Mouse (Mus musculus): ENCODE measurements around the gene Tmod4. TPM values are rescaled to one million over a fixed set of nuclear protein-coding genes. Genes with fewer than 3 reads are reported as not detected.

Gene Tmod4
- polyA plus RNA-seq, 1 experiment from 2014 or later: 2.9 TPM

DNA sequence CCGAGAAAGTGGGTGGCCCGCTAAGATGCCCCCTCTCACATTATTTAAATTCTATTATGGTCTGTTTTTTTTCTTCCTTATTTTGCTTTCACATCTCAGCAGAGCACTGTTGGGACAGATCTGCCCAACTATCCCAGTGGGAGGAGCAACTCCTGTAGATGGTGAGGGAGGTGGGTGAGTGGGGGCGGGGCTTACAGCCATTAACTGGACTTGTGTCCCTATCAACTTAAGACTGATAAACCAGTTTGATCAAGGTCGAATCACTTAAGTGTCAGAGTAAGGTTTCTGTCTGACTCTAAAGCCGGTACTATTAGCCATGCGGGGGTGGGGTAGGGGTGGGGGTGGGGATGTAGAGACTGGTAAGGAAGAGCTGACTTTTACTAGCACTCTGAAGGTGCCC, 10.7 kb downstream of the Tmod4 start:
- TF ChIP-seq EP300 (IDR thresholded peaks at IDR 0.05) (no peak), CTCF (IDR thresholded peaks at IDR 0.05) (no peak)
- Histone ChIP-seq H3K27ac (ENCODE audit: low read length) (0 out of 2 replicates have a peak overlapping the region, but pooled peaks have one; percentile 20), H3K4me1 (ENCODE audit: insufficient read depth, low read depth, low read length) (peaks cover 7% of the 10 kb centered on the region; the same call in 1 of the 2 replicates), H3K9ac (replicated peaks; ENCODE audit: low read depth) (no peak overlapping the region), H3K4me3 (ENCODE audit: low read depth, low read length) (peak overlapping the region; percentile 28), H3K9me3 (ENCODE audit: low read length) (no peaks in the 10 kb centered on the region), H3K4me2 (replicated peaks; ENCODE audit: low read depth, low read length) (peak overlapping the region; percentile 50), H3K36me3 (ENCODE audit: insufficient read depth, low read length) (no peaks in the 10 kb centered on the region), H3K27me3 (replicated peaks; ENCODE audit: insufficient read depth, low read length) (no peaks in the 10 kb centered on the region)
- WGBS: 17% methylated on average over 6 of the region's 6 CpGs
- ATAC-seq (peak; percentile 19; the same call in 1 of the 2 replicates), DNase-seq (ENCODE audit: low spot score) (peak; percentile 83)

DNA sequence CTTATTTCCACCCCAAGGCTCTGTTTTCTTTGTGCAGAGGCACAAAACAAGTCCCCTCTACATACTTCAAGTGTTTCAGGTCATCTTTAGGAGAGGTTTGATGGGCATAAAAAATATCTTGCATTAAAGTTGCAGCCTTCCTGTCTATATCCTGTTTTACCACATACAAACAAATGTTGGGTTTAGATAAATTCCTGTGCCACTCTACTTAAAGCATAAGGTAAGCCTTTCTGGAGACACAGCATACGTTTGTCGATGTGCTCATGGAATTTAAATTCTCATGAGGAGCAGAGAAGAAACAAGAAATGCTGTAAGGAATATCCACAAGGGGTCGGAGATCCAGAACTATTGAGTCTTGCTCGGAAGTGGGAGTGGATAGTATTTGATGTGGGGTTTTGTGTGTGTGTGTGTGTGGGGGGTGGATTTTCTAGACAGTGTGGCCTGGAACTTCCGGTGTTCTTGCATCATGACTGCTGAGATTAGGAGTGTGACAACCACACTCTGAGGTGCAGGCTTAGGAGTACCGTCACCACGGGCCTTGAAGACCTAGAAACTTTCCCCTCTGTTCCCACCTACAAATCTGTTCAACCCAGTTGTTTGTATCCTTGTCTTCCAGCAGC, 11.3 kb downstream of the Tmod4 start:
- WGBS: 68% methylated on average over 7 of the region's 7 CpGs
- H3K4me2 ChIP-seq (replicated peaks; ENCODE audit: low read depth, low read length): peak overlapping the region; percentile 50
- peaks cover 7% of the 10 kb centered on the region; the same call in 1 of the 2 replicates for H3K4me1 ChIP-seq (ENCODE audit: insufficient read depth, low read depth, low read length)
- no peak overlapping the region for H3K27ac ChIP-seq (ENCODE audit: low read length)
- DNase-seq (ENCODE audit: low spot score): peak; percentile 41
- TF ChIP-seq CTCF (IDR thresholded peaks at IDR 0.05): no peak
- TF ChIP-seq EP300 (IDR thresholded peaks at IDR 0.05): no peak
- no peaks in the 10 kb centered on the region for H3K27me3 ChIP-seq (replicated peaks; ENCODE audit: insufficient read depth, low read length)
- peak overlapping the region; percentile 28; the same call in 1 of the 2 replicates for H3K4me3 ChIP-seq (ENCODE audit: low read depth, low read length)
- H3K9me3 ChIP-seq (ENCODE audit: low read length): no peaks in the 10 kb centered on the region
- ATAC-seq: no peak
- H3K9ac ChIP-seq (replicated peaks; ENCODE audit: low read depth): no peak overlapping the region
- no peaks in the 10 kb centered on the region for H3K36me3 ChIP-seq (ENCODE audit: insufficient read depth, low read length)

DNA sequence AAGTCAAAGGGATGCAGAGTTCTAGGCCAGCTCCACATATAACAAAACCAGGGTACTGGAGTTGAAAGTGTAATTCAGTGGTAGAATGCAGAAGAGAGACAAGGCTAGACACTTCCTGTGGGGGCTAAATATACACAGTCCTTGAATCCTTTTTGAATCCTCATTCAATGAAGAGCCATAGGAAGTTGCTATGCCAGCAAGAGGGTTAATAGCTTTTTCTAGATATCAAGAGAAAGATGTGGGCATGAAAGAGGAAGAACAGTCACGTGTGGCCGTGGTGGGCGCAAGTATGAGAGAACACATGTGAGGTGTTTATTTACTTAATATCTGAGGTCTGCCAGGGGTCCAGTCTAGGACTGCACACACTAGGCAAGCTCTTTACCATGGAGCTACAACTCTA, 12.1 kb downstream of the Tmod4 start:
- no peaks in the 10 kb centered on the region for H3K36me3 ChIP-seq (ENCODE audit: insufficient read depth, low read length)

DNA sequence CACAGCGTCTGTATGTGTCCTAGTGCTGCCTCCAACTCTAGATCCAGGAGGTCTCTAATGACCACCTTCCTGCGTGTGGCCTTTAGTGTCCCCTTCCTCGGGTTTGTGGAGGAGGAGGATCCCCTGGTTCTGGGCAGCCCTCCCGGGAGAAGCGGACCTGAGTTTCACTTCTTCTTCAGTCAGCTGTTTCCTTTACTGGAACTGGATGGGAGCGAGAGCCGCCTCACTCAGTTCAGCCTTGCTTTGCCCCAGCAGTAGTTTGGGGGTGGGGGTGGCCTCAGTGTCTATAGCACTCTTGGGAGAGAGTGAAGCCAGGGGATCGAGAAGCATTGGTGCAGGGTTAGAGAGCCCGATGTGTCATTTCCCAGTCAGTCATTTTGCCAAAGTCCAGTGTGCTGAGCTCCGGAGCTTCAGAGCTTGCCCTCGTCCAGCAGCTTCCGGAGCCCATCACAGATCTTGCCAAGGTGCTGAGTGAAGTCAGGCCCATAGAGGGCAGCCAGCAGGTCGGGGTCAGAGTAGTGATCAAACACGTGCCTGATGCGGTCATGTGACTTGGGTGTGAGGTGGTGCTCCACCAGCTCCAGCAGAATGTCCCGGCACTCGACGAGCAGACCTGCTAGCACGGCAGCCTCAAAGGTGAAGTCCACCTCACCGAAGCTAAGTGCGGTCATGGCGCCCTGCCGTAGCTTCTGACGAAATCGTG, 15.5 kb downstream of the Tmod4 start:
- TF ChIP-seq CTCF (IDR thresholded peaks at IDR 0.05): peak; percentile 21; the same call in 1 of the 2 replicates
- TF ChIP-seq EP300 (IDR thresholded peaks at IDR 0.05): no peak
- H3K27me3 ChIP-seq (replicated peaks; ENCODE audit: insufficient read depth, low read length): no peaks in the 10 kb centered on the region
- H3K4me3 ChIP-seq (ENCODE audit: low read depth, low read length): no peak overlapping the region
- H3K36me3 ChIP-seq (ENCODE audit: insufficient read depth, low read length): no peaks in the 10 kb centered on the region
- DNase-seq (ENCODE audit: low spot score) (peak; percentile 40), ATAC-seq (peak; percentile 25)
- no peak overlapping the region for H3K9ac ChIP-seq (replicated peaks; ENCODE audit: low read depth)
- H3K4me1 ChIP-seq (ENCODE audit: insufficient read depth, low read depth, low read length): peaks cover 7% of the 10 kb centered on the region; the same call in 1 of the 2 replicates
- no peak overlapping the region for H3K4me2 ChIP-seq (replicated peaks; ENCODE audit: low read depth, low read length)
- WGBS: 62% methylated on average over 25 of the region's 25 CpGs
- H3K9me3 ChIP-seq (ENCODE audit: low read length): no peaks in the 10 kb centered on the region
- no peak overlapping the region for H3K27ac ChIP-seq (ENCODE audit: low read length)

More for the DNA sequence above, 12.1 kb downstream of the Tmod4 start:
- no peak for ATAC-seq
- Histone ChIP-seq H3K4me1 (ENCODE audit: insufficient read depth, low read depth, low read length) (peaks cover 7% of the 10 kb centered on the region; the same call in 1 of the 2 replicates), H3K9me3 (ENCODE audit: low read length) (no peaks in the 10 kb centered on the region), H3K27me3 (replicated peaks; ENCODE audit: insufficient read depth, low read length) (no peaks in the 10 kb centered on the region), H3K4me2 (replicated peaks; ENCODE audit: low read depth, low read length) (no peak overlapping the region), H3K4me3 (ENCODE audit: low read depth, low read length) (no peak overlapping the region), H3K27ac (ENCODE audit: low read length) (no peak overlapping the region), H3K9ac (replicated peaks; ENCODE audit: low read depth) (no peak overlapping the region)
- TF ChIP-seq CTCF (IDR thresholded peaks at IDR 0.05): no peak
- TF ChIP-seq EP300 (IDR thresholded peaks at IDR 0.05): no peak
- 75% methylated on average over 3 of the region's 3 CpGs for WGBS
- no peak for DNase-seq (ENCODE audit: low spot score)

DNA sequence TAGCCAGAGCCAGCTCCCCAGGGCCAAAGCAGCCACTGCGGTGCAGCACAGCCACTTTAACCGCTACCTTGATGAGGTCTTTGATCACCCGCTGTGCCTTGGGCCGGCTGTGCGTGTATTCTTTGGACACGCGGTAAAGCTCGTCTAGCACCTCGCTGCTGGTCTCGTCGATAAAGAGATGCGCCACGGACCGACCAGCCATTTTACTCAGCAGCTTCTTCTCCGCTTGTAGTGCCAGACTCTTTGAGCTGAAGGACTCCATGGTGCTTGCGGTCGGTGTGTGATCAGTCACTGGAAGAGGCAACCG, 16.0 kb downstream of the Tmod4 start:
- no peaks in the 10 kb centered on the region for H3K27me3 ChIP-seq (replicated peaks; ENCODE audit: insufficient read depth, low read length)

DNA sequence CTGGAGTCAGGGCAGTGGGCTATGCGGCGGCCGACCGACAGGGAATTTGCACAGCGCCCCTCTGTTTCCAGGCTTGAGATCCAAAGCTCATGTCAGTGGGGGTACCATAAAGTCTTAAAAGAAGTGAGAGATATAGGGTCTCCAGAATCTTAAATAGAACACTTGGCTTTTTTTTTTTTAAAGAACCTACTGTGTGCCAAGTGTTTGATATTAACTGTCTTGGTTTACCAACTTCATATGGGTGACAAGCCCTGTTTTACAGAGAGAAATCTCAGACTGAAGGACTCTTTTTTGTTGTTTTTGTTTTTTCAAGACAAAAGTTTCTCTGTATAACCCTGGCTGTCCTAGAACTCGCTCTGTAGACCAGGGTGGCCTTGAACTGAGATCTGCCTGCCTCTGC, 16.5 kb downstream of the Tmod4 start:
- DNase-seq (ENCODE audit: low spot score): no peak
- H3K4me2 ChIP-seq (replicated peaks; ENCODE audit: low read depth, low read length): no peak overlapping the region
- no peaks in the 10 kb centered on the region for H3K27me3 ChIP-seq (replicated peaks; ENCODE audit: insufficient read depth, low read length)
- no peak for TF ChIP-seq EP300 (IDR thresholded peaks at IDR 0.05)
- TF ChIP-seq CTCF (IDR thresholded peaks at IDR 0.05): no peak
- H3K36me3 ChIP-seq (ENCODE audit: insufficient read depth, low read length): no peaks in the 10 kb centered on the region
- no peaks in the 10 kb centered on the region for H3K9me3 ChIP-seq (ENCODE audit: low read length)
- ATAC-seq: no peak
- no peak overlapping the region for H3K9ac ChIP-seq (replicated peaks; ENCODE audit: low read depth)
- 0 out of 2 replicates have a peak overlapping the region, but pooled peaks have one; percentile 14 for H3K27ac ChIP-seq (ENCODE audit: low read length)
- H3K4me1 ChIP-seq (ENCODE audit: insufficient read depth, low read depth, low read length): no peaks in the 10 kb centered on the region
- H3K4me3 ChIP-seq (ENCODE audit: low read depth, low read length): no peak overlapping the region
- 96% methylated on average over 6 of the region's 6 CpGs for WGBS

More for the DNA sequence above, 16.0 kb downstream of the Tmod4 start:
- Histone ChIP-seq H3K4me1 (ENCODE audit: insufficient read depth, low read depth, low read length) (peaks cover 3% of the 10 kb centered on the region; the same call in 1 of the 2 replicates), H3K36me3 (ENCODE audit: insufficient read depth, low read length) (no peaks in the 10 kb centered on the region), H3K9ac (replicated peaks; ENCODE audit: low read depth) (no peak overlapping the region), H3K4me2 (replicated peaks; ENCODE audit: low read depth, low read length) (no peak overlapping the region), H3K4me3 (ENCODE audit: low read depth, low read length) (no peak overlapping the region), H3K27ac (ENCODE audit: low read length) (no peak overlapping the region), H3K9me3 (ENCODE audit: low read length) (no peaks in the 10 kb centered on the region)
- WGBS: 64% methylated on average over 18 of the region's 18 CpGs
- peak; percentile 1; the same call in 1 of the 2 replicates for ATAC-seq
- TF ChIP-seq EP300 (IDR thresholded peaks at IDR 0.05) (no peak), CTCF (IDR thresholded peaks at IDR 0.05) (no peak)
- no peak for DNase-seq (ENCODE audit: low spot score)

Measured in lung, postnatal 0 days (tissue).